In genomic region chr13:95868896-95869540, GRCm38 (mm10) we compare ENCODE assay signal across 11 mouse cellular contexts. TPM values are rescaled to one million over a fixed set of nuclear protein-coding genes. Genes with fewer than 3 reads are reported as not detected.
A peak's percentile ranks its signal among the peaks of the same experiment; 100 is the strongest.
DNase-seq lines count a peak whose midpoint lies in the region; ATAC-seq and TF ChIP-seq lines count a peak whose summit lies in the region.
"Had no signal": no experiment of that assay in that cellular context is flagged by ENCODE, and none has a peak within 500 bp of the region (broad histone marks: within the 10 kb centered on the region; RNA-seq: fewer than 3 reads in every experiment).

No protein-coding gene starts in this region.

- peak; percentile 19 for DNase-seq in MEL-GATA-1-ER (ENCODE audit: extremely low read depth, low read depth)
- DNase-seq in embryo, embryonic 11 days: peak; percentile 64
- peak; percentile 41 for DNase-seq in midbrain, postnatal 0 days (ENCODE audit: low spot score)
- no peak for DNase-seq in kidney, postnatal 14 days
- DNase-seq in frontal cortex, postnatal 36 days (ENCODE audit: low spot score in 2 of 2): no peak
- DNase-seq in layer of hippocampus, adult 8-10 months (ENCODE audit: low spot score in 2 of 2): no peak
- DNase-seq: gastrocnemius, postnatal 36 days; right cerebral cortex, postnatal 4 days had no signal

- ATAC-seq in hindbrain, embryonic 13.5 days (ENCODE audit: low FRiP score): peak; percentile 83
- peak; percentile 43; the same call in 1 of the 2 replicates for ATAC-seq in midbrain, postnatal 0 days (ENCODE audit: low FRiP score)

- peak overlapping the region; percentile 74 for H3K27ac ChIP-seq in hindbrain, embryonic 13.5 days
- no peak overlapping the region; the same call in 1 of the 2 replicates for H3K27ac ChIP-seq in midbrain, postnatal 0 days (ENCODE audit: low read depth, low read length)

- no peak overlapping the region for H3K9ac ChIP-seq in hindbrain, embryonic 13.5 days
- no peak overlapping the region for H3K9ac ChIP-seq in midbrain, postnatal 0 days (replicated peaks; ENCODE audit: low read length, poor library complexity, severe bottlenecking)
- H3K9ac ChIP-seq: embryonic facial prominence, embryonic 13.5 days had no signal

- H3K4me2 ChIP-seq in hindbrain, embryonic 13.5 days: peak overlapping the region; percentile 27
- peak overlapping the region; percentile 20 for H3K4me2 ChIP-seq in midbrain, postnatal 0 days (ENCODE audit: low read depth, low read length, poor library complexity, severe bottlenecking)
- H3K4me2 ChIP-seq: embryonic facial prominence, embryonic 13.5 days had no signal

- TF ChIP-seq CTCF in midbrain, postnatal 0 days (IDR thresholded peaks at IDR 0.05): no peak

- H3K4me1 ChIP-seq in hindbrain, embryonic 13.5 days (replicated peaks): peaks cover 35% of the 10 kb centered on the region
- H3K4me1 ChIP-seq in midbrain, postnatal 0 days (ENCODE audit: insufficient read depth, low read length): peaks cover 11% of the 10 kb centered on the region; the same call in 1 of the 2 replicates

- H3K27me3 ChIP-seq in hindbrain, embryonic 13.5 days: no peaks in the 10 kb centered on the region
- H3K27me3 ChIP-seq in midbrain, postnatal 0 days (ENCODE audit: insufficient read depth, low read length): no peaks in the 10 kb centered on the region
- H3K27me3 ChIP-seq: embryonic facial prominence, embryonic 13.5 days had no signal

- H3K4me3 ChIP-seq in hindbrain, embryonic 13.5 days: no peak overlapping the region
- H3K4me3 ChIP-seq in midbrain, postnatal 0 days (ENCODE audit: low read depth, low read length): no peak overlapping the region
- H3K4me3 ChIP-seq: embryonic facial prominence, embryonic 13.5 days; megakaryocyte, embryonic 14.5 days had no signal

- H3K36me3 ChIP-seq in hindbrain, embryonic 13.5 days: no peaks in the 10 kb centered on the region
- H3K36me3 ChIP-seq in midbrain, postnatal 0 days (ENCODE audit: insufficient read depth, low read length): no peaks in the 10 kb centered on the region
- H3K36me3 ChIP-seq: embryonic facial prominence, embryonic 13.5 days had no signal

- WGBS in hindbrain, embryonic 13.5 days: 27% methylated on average over 8 of the region's 8 CpGs
- WGBS in midbrain, postnatal 0 days: 25% methylated on average over 8 of the region's 8 CpGs

- no peaks in the 10 kb centered on the region for H3K9me3 ChIP-seq in hindbrain, embryonic 13.5 days
- H3K9me3 ChIP-seq in midbrain, postnatal 0 days (ENCODE audit: low read length): no peaks in the 10 kb centered on the region
- H3K9me3 ChIP-seq: embryonic facial prominence, embryonic 13.5 days; megakaryocyte, embryonic 14.5 days had no signal

RNA-seq across cellular contexts. Expression of gene Iqgap2, which starts 22.7 kb away (rescaled TPM):
- polyA plus RNA-seq in hindbrain, embryonic 13.5 days (2015; fragmentation: Nextera tagmentation; extraction: Ambion mirVana): 5.4 and 5.9 TPM in 2 replicates
- total RNA-seq in midbrain, postnatal 0 days (2014; rRNA removed): 5.4 and 5.6 TPM in 2 replicates
- 1.8 and 2.0 TPM in 2 replicates for polyA plus RNA-seq in midbrain, postnatal 0 days (2015; fragmentation: Nextera tagmentation; extraction: Ambion mirVana)
- 10 to 100 TPM; 60.5 to 80.9 (median 72.5) TPM for total RNA-seq in layer of hippocampus, adult 8-10 months (2022)

Comparison
In these comparisons a context has a peak if more than half of its experiments do, and no peak if none do; other contexts are left out.
1. DNase-seq: peak in MEL-GATA-1-ER (single experiment), embryo, embryonic 11 days (single experiment) and midbrain, postnatal 0 days (single experiment); none in kidney, postnatal 14 days (single experiment), frontal cortex, postnatal 36 days (0 of 2) and layer of hippocampus, adult 8-10 months (0 of 2).